In genomic region chr8:33067453-33068039, GRCm38 (mm10) we compare ENCODE assay signal across 21 mouse cellular contexts.
DNase-seq lines count a peak whose midpoint lies in the region; ATAC-seq and TF ChIP-seq lines count a peak whose summit lies in the region.
"Had no signal": no experiment of that assay in that cellular context is flagged by ENCODE, and none has a peak within 500 bp of the region (broad histone marks: within the 10 kb centered on the region; RNA-seq: fewer than 3 reads in every experiment).

No protein-coding gene starts in this region.

- no peaks in the 10 kb centered on the region for H3K36me3 ChIP-seq in forebrain, embryonic 16.5 days (ENCODE audit: control insufficient read depth, insufficient read depth)
- H3K36me3 ChIP-seq in forebrain, embryonic 11.5 days (ENCODE audit: control insufficient read depth, insufficient read depth, low read length) = no peaks in the 10 kb centered on the region
- H3K36me3 ChIP-seq in hindbrain, postnatal 0 days (ENCODE audit: insufficient read depth, low read length) = no peaks in the 10 kb centered on the region
- H3K36me3 ChIP-seq in hindbrain, embryonic 14.5 days (replicated peaks; ENCODE audit: control insufficient read depth, insufficient read depth) = no peaks in the 10 kb centered on the region
- H3K36me3 ChIP-seq in midbrain, postnatal 0 days (ENCODE audit: insufficient read depth, low read length) = no peaks in the 10 kb centered on the region
- H3K36me3 ChIP-seq in midbrain, embryonic 10.5 days = no peaks in the 10 kb centered on the region
- H3K36me3 ChIP-seq: embryonic facial prominence, embryonic 12.5 days; heart, embryonic 15.5 days had no signal

- no peaks in the 10 kb centered on the region for H3K9me3 ChIP-seq in forebrain, embryonic 16.5 days (ENCODE audit: control insufficient read depth, low read length)
- no peaks in the 10 kb centered on the region for H3K9me3 ChIP-seq in forebrain, embryonic 11.5 days (ENCODE audit: control insufficient read depth, low read length)
- no peaks in the 10 kb centered on the region for H3K9me3 ChIP-seq in hindbrain, postnatal 0 days (ENCODE audit: low read length)
- H3K9me3 ChIP-seq in hindbrain, embryonic 14.5 days (ENCODE audit: control insufficient read depth, low read length) = no peaks in the 10 kb centered on the region
- no peaks in the 10 kb centered on the region for H3K9me3 ChIP-seq in midbrain, postnatal 0 days (ENCODE audit: low read length)
- H3K9me3 ChIP-seq in midbrain, embryonic 10.5 days (replicated peaks) = 0 out of 2 replicates have a peak, but pooled peaks cover 8% of the 10 kb centered on the region
- H3K9me3 ChIP-seq: embryonic facial prominence, embryonic 12.5 days; forebrain, embryonic 13.5 days; heart, embryonic 15.5 days had no signal

- DNase-seq in forebrain, embryonic 11.5 days (ENCODE audit: low spot score) = no peak
- peak; percentile 64 for DNase-seq in hindbrain, postnatal 0 days (ENCODE audit: low spot score)
- DNase-seq in hindbrain, embryonic 14.5 days (ENCODE audit: low spot score) = no peak
- peak; percentile 59 for DNase-seq in midbrain, postnatal 0 days (ENCODE audit: low spot score)
- DNase-seq in midbrain, embryonic 10.5 days (ENCODE audit: low spot score) = no peak
- no peak for DNase-seq in thymus, postnatal 25 days
- DNase-seq: adrenal gland, adult 8-10 months; adrenal gland, postnatal 36 days; cerebellum, adult 11 months; cerebellum, adult 9-10 months; embryo, embryonic 11 days; gastrocnemius, postnatal 14 days; heart, adult 2 months; heart, postnatal 14 days; kidney, adult 2 months had no signal

- no peak overlapping the region for H3K27ac ChIP-seq in forebrain, embryonic 16.5 days (ENCODE audit: low read length)
- no peak overlapping the region for H3K27ac ChIP-seq in forebrain, embryonic 11.5 days (ENCODE audit: low read depth, low read length)
- 0 out of 2 replicates have a peak overlapping the region, but pooled peaks have one; percentile 41 for H3K27ac ChIP-seq in hindbrain, postnatal 0 days
- H3K27ac ChIP-seq in hindbrain, embryonic 14.5 days = no peak overlapping the region
- H3K27ac ChIP-seq in midbrain, postnatal 0 days (ENCODE audit: low read depth, low read length) = no peak overlapping the region
- no peak overlapping the region for H3K27ac ChIP-seq in midbrain, embryonic 10.5 days (replicated peaks)
- H3K27ac ChIP-seq: embryonic facial prominence, embryonic 12.5 days; forebrain, embryonic 13.5 days; heart, adult 2 months; heart, embryonic 15.5 days had no signal

- 43% methylated on average over 8 of the region's 8 CpGs for WGBS in forebrain, embryonic 16.5 days
- 84% methylated on average over 8 of the region's 8 CpGs for WGBS in forebrain, embryonic 11.5 days
- WGBS in hindbrain, postnatal 0 days = 39% methylated on average over 8 of the region's 8 CpGs
- WGBS in hindbrain, embryonic 14.5 days = 64% methylated on average over 8 of the region's 8 CpGs
- 38% methylated on average over 8 of the region's 8 CpGs for WGBS in midbrain, postnatal 0 days
- 74% methylated on average over 8 of the region's 8 CpGs for WGBS in midbrain, embryonic 10.5 days

- no peak for TF ChIP-seq CTCF in hindbrain, postnatal 0 days (IDR thresholded peaks at IDR 0.05; ENCODE audit: low read depth)
- TF ChIP-seq CTCF in midbrain, postnatal 0 days (IDR thresholded peaks at IDR 0.05) = no peak

- H3K9ac ChIP-seq in forebrain, embryonic 16.5 days (replicated peaks; ENCODE audit: low read depth, low read length) = no peak overlapping the region
- H3K9ac ChIP-seq in forebrain, embryonic 11.5 days (ENCODE audit: low read length) = no peak overlapping the region
- no peak overlapping the region for H3K9ac ChIP-seq in hindbrain, postnatal 0 days (replicated peaks; ENCODE audit: low read length)
- H3K9ac ChIP-seq in hindbrain, embryonic 14.5 days = no peak overlapping the region
- H3K9ac ChIP-seq in midbrain, postnatal 0 days (replicated peaks; ENCODE audit: low read length, poor library complexity, severe bottlenecking) = no peak overlapping the region
- H3K9ac ChIP-seq: embryonic facial prominence, embryonic 12.5 days; forebrain, embryonic 13.5 days; heart, embryonic 15.5 days had no signal

- no peak overlapping the region for H3K4me3 ChIP-seq in forebrain, embryonic 16.5 days (replicated peaks; ENCODE audit: low read length)
- H3K4me3 ChIP-seq in forebrain, embryonic 11.5 days (ENCODE audit: low read depth, low read length) = no peak overlapping the region
- no peak overlapping the region for H3K4me3 ChIP-seq in hindbrain, postnatal 0 days (ENCODE audit: low read length)
- H3K4me3 ChIP-seq in hindbrain, embryonic 14.5 days (replicated peaks; ENCODE audit: low read length) = no peak overlapping the region
- H3K4me3 ChIP-seq in midbrain, postnatal 0 days (ENCODE audit: low read depth, low read length) = no peak overlapping the region
- no peak overlapping the region for H3K4me3 ChIP-seq in midbrain, embryonic 10.5 days
- H3K4me3 ChIP-seq: embryonic facial prominence, embryonic 12.5 days; forebrain, embryonic 13.5 days; heart, adult 2 months; heart, embryonic 15.5 days had no signal

- H3K4me1 ChIP-seq in forebrain, embryonic 16.5 days (replicated peaks; ENCODE audit: control insufficient read depth, insufficient read depth, low read length) = 0 out of 2 replicates have a peak, but pooled peaks cover 5% of the 10 kb centered on the region
- H3K4me1 ChIP-seq in forebrain, embryonic 11.5 days (replicated peaks; ENCODE audit: control insufficient read depth, insufficient read depth, low read length) = no peaks in the 10 kb centered on the region
- H3K4me1 ChIP-seq in hindbrain, postnatal 0 days (ENCODE audit: insufficient read depth, low read length) = no peaks in the 10 kb centered on the region
- H3K4me1 ChIP-seq in hindbrain, embryonic 14.5 days (replicated peaks; ENCODE audit: control insufficient read depth, insufficient read depth, low read length) = no peaks in the 10 kb centered on the region
- no peaks in the 10 kb centered on the region for H3K4me1 ChIP-seq in midbrain, postnatal 0 days (ENCODE audit: insufficient read depth, low read length)
- no peaks in the 10 kb centered on the region for H3K4me1 ChIP-seq in midbrain, embryonic 10.5 days
- H3K4me1 ChIP-seq: embryonic facial prominence, embryonic 12.5 days; forebrain, embryonic 13.5 days; heart, embryonic 15.5 days had no signal

- no peak overlapping the region for H3K4me2 ChIP-seq in forebrain, embryonic 16.5 days (ENCODE audit: low read length)
- no peak overlapping the region for H3K4me2 ChIP-seq in forebrain, embryonic 11.5 days (ENCODE audit: low read depth, low read length, severe bottlenecking)
- H3K4me2 ChIP-seq in hindbrain, postnatal 0 days (ENCODE audit: low read depth, low read length) = no peak overlapping the region
- no peak overlapping the region for H3K4me2 ChIP-seq in hindbrain, embryonic 14.5 days (replicated peaks)
- no peak overlapping the region for H3K4me2 ChIP-seq in midbrain, postnatal 0 days (ENCODE audit: low read depth, low read length, poor library complexity, severe bottlenecking)
- H3K4me2 ChIP-seq: embryonic facial prominence, embryonic 12.5 days; forebrain, embryonic 13.5 days; heart, embryonic 11.5 days; heart, embryonic 15.5 days had no signal

- ATAC-seq in forebrain, embryonic 16.5 days = peak; percentile 59; the same call in 1 of the 2 replicates
- no peak for ATAC-seq in forebrain, embryonic 11.5 days (replicated peaks; ENCODE audit: low FRiP score)
- peak; percentile 82 for ATAC-seq in hindbrain, postnatal 0 days
- no peak for ATAC-seq in hindbrain, embryonic 14.5 days (ENCODE audit: low FRiP score)
- ATAC-seq in midbrain, postnatal 0 days (ENCODE audit: low FRiP score) = no peak
- ATAC-seq: forebrain, embryonic 13.5 days; intestine, embryonic 16.5 days had no signal

- no peaks in the 10 kb centered on the region for H3K27me3 ChIP-seq in forebrain, embryonic 16.5 days (replicated peaks; ENCODE audit: control insufficient read depth, insufficient read depth, low read length)
- no peaks in the 10 kb centered on the region for H3K27me3 ChIP-seq in forebrain, embryonic 11.5 days (ENCODE audit: control insufficient read depth, insufficient read depth, low read length)
- H3K27me3 ChIP-seq in hindbrain, postnatal 0 days (ENCODE audit: insufficient read depth, low read length) = no peaks in the 10 kb centered on the region
- H3K27me3 ChIP-seq in hindbrain, embryonic 14.5 days (ENCODE audit: control insufficient read depth, insufficient read depth, low read length) = no peaks in the 10 kb centered on the region
- H3K27me3 ChIP-seq in midbrain, postnatal 0 days (ENCODE audit: insufficient read depth, low read length) = no peaks in the 10 kb centered on the region
- no peaks in the 10 kb centered on the region for H3K27me3 ChIP-seq in midbrain, embryonic 10.5 days (ENCODE audit: low read depth, poor library complexity, severe bottlenecking)
- H3K27me3 ChIP-seq: embryonic facial prominence, embryonic 12.5 days; forebrain, embryonic 13.5 days; heart, embryonic 15.5 days had no signal

Comparison
In these comparisons a context has a peak if more than half of its experiments do, and no peak if none do; other contexts are left out.
1. ATAC-seq: peak in forebrain, embryonic 16.5 days (single experiment) and hindbrain, postnatal 0 days (single experiment); none in forebrain, embryonic 11.5 days (single experiment), hindbrain, embryonic 14.5 days (single experiment) and midbrain, postnatal 0 days (single experiment).
2. DNase-seq: peak in hindbrain, postnatal 0 days (single experiment) and midbrain, postnatal 0 days (single experiment); none in forebrain, embryonic 11.5 days (single experiment), hindbrain, embryonic 14.5 days (single experiment), midbrain, embryonic 10.5 days (single experiment) and thymus, postnatal 25 days (single experiment).